Mouse (Mus musculus): ENCODE measurements around the gene Gm20388. TPM values are rescaled to one million over a fixed set of nuclear protein-coding genes. Genes with fewer than 3 reads are reported as not detected.

Gene Gm20388
- polyA plus RNA-seq, 1 experiment from 2014 or later, result 5.3 TPM

- Histone ChIP-seq H3K4me2 (peak overlapping the region; percentile 30; the same call in 1 of the 2 replicates), H3K27ac (ENCODE audit: low read depth, low read length) (no peak overlapping the region)
- ATAC-seq (replicated peaks; ENCODE audit: low FRiP score), result peak; percentile 70
These were observed 3771.6 kb downstream of the Gm20388 start for GRCm38 (mm10) chr8:123682073-123682761.

GRCm38 (mm10) chr8:123683321-123683720 lies 3772.7 kb downstream of the Gm20388 start:
- Histone ChIP-seq H3K9ac (ENCODE audit: low read depth, low read length) (no peak overlapping the region), H3K4me2 (peak overlapping the region; percentile 31; the same call in 1 of the 2 replicates), H3K27me3 (replicated peaks; ENCODE audit: control insufficient read depth, insufficient read depth, low read length) (0 out of 2 replicates have a peak, but pooled peaks cover 3% of the 10 kb centered on the region), H3K9me3 (ENCODE audit: control insufficient read depth, low read length) (no peaks in the 10 kb centered on the region), H3K36me3 (ENCODE audit: control insufficient read depth, insufficient read depth, low read length) (no peaks in the 10 kb centered on the region), H3K27ac (ENCODE audit: low read depth, low read length) (no peak overlapping the region), H3K4me3 (ENCODE audit: low read depth, low read length) (no peak overlapping the region), H3K4me1 (replicated peaks; ENCODE audit: control insufficient read depth, insufficient read depth, low read length) (0 out of 2 replicates have a peak, but pooled peaks cover 2% of the 10 kb centered on the region)
- WGBS, result 54% methylated on average over 7 of the region's 7 CpGs
- no peak for ATAC-seq (replicated peaks; ENCODE audit: low FRiP score)
- no peak for DNase-seq (ENCODE audit: low spot score)

More at GRCm38 (mm10) chr8:123682073-123682761, 3771.6 kb downstream of the Gm20388 start:
- WGBS, result 26% methylated on average over 18 of the region's 18 CpGs
- H3K4me1 ChIP-seq (replicated peaks; ENCODE audit: control insufficient read depth, insufficient read depth, low read length), result 0 out of 2 replicates have a peak, but pooled peaks cover 2% of the 10 kb centered on the region
- H3K9me3 ChIP-seq (ENCODE audit: control insufficient read depth, low read length), result no peaks in the 10 kb centered on the region
- no peak overlapping the region for H3K9ac ChIP-seq (ENCODE audit: low read depth, low read length)
- no peak overlapping the region for H3K4me3 ChIP-seq (ENCODE audit: low read depth, low read length)
- H3K27me3 ChIP-seq (replicated peaks; ENCODE audit: control insufficient read depth, insufficient read depth, low read length), result 0 out of 2 replicates have a peak, but pooled peaks cover 3% of the 10 kb centered on the region
- H3K36me3 ChIP-seq (ENCODE audit: control insufficient read depth, insufficient read depth, low read length), result no peaks in the 10 kb centered on the region
- peak; percentile 71 for DNase-seq (ENCODE audit: low spot score)

- WGBS, result 86% methylated on average over 7 of the region's 7 CpGs
- Histone ChIP-seq H3K27me3 (replicated peaks; ENCODE audit: control insufficient read depth, insufficient read depth, low read length) (peaks cover 3% of the 10 kb centered on the region; the same call in 1 of the 2 replicates), H3K9ac (ENCODE audit: low read depth, low read length) (no peak overlapping the region), H3K27ac (ENCODE audit: low read depth, low read length) (no peak overlapping the region), H3K9me3 (ENCODE audit: control insufficient read depth, low read length) (no peaks in the 10 kb centered on the region), H3K4me2 (no peak overlapping the region), H3K36me3 (ENCODE audit: control insufficient read depth, insufficient read depth, low read length) (no peaks in the 10 kb centered on the region), H3K4me1 (replicated peaks; ENCODE audit: control insufficient read depth, insufficient read depth, low read length) (0 out of 2 replicates have a peak, but pooled peaks cover 2% of the 10 kb centered on the region), H3K4me3 (ENCODE audit: low read depth, low read length) (no peak overlapping the region)
- no peak for DNase-seq (ENCODE audit: low spot score)
- ATAC-seq (replicated peaks; ENCODE audit: low FRiP score), result no peak
These were observed 3774.2 kb downstream of the Gm20388 start for GRCm38 (mm10) chr8:123684806-123685205.

GRCm38 (mm10) chr8:123685477-123685876 lies 3774.8 kb downstream of the Gm20388 start:
- 0 out of 2 replicates have a peak, but pooled peaks cover 2% of the 10 kb centered on the region for H3K4me1 ChIP-seq (replicated peaks; ENCODE audit: control insufficient read depth, insufficient read depth, low read length)
- ATAC-seq (replicated peaks; ENCODE audit: low FRiP score), result no peak
- 83% methylated on average over 4 of the region's 4 CpGs for WGBS
- H3K9ac ChIP-seq (ENCODE audit: low read depth, low read length), result no peak overlapping the region
- H3K36me3 ChIP-seq (ENCODE audit: control insufficient read depth, insufficient read depth, low read length), result no peaks in the 10 kb centered on the region
- H3K4me3 ChIP-seq (ENCODE audit: low read depth, low read length), result no peak overlapping the region
- no peaks in the 10 kb centered on the region for H3K9me3 ChIP-seq (ENCODE audit: control insufficient read depth, low read length)
- no peak overlapping the region for H3K4me2 ChIP-seq
- no peak overlapping the region for H3K27ac ChIP-seq (ENCODE audit: low read depth, low read length)
- DNase-seq (ENCODE audit: low spot score), result no peak
- peaks cover 3% of the 10 kb centered on the region; the same call in 1 of the 2 replicates for H3K27me3 ChIP-seq (replicated peaks; ENCODE audit: control insufficient read depth, insufficient read depth, low read length)

GRCm38 (mm10) chr8:123687826-123688225 lies 3777.2 kb downstream of the Gm20388 start:
- H3K27ac ChIP-seq (ENCODE audit: low read depth, low read length), result no peak overlapping the region
- H3K4me3 ChIP-seq (ENCODE audit: low read depth, low read length), result no peak overlapping the region
- ATAC-seq (replicated peaks; ENCODE audit: low FRiP score) (no peak), DNase-seq (ENCODE audit: low spot score) (no peak)
- no peak overlapping the region for H3K4me2 ChIP-seq
- H3K36me3 ChIP-seq (ENCODE audit: control insufficient read depth, insufficient read depth, low read length), result no peaks in the 10 kb centered on the region
- H3K9me3 ChIP-seq (ENCODE audit: control insufficient read depth, low read length), result no peaks in the 10 kb centered on the region
- H3K4me1 ChIP-seq (replicated peaks; ENCODE audit: control insufficient read depth, insufficient read depth, low read length), result 0 out of 2 replicates have a peak, but pooled peaks cover 2% of the 10 kb centered on the region
- H3K9ac ChIP-seq (ENCODE audit: low read depth, low read length), result no peak overlapping the region
- H3K27me3 ChIP-seq (replicated peaks; ENCODE audit: control insufficient read depth, insufficient read depth, low read length), result peaks cover 3% of the 10 kb centered on the region
- 38% methylated on average over 4 of the region's 4 CpGs for WGBS

GRCm38 (mm10) chr8:123692165-123692962 lies 3781.7 kb downstream of the Gm20388 start:
- no peak overlapping the region for H3K27ac ChIP-seq (ENCODE audit: low read depth, low read length)
- H3K27me3 ChIP-seq (replicated peaks; ENCODE audit: control insufficient read depth, insufficient read depth, low read length), result no peaks in the 10 kb centered on the region; the same call in none of the 2 replicates
- no peaks in the 10 kb centered on the region for H3K4me1 ChIP-seq (replicated peaks; ENCODE audit: control insufficient read depth, insufficient read depth, low read length)
- no peaks in the 10 kb centered on the region for H3K9me3 ChIP-seq (ENCODE audit: control insufficient read depth, low read length)
- 78% methylated on average over 10 of the region's 10 CpGs for WGBS
- no peak overlapping the region for H3K4me3 ChIP-seq (ENCODE audit: low read depth, low read length)
- H3K9ac ChIP-seq (ENCODE audit: low read depth, low read length), result no peak overlapping the region
- DNase-seq (ENCODE audit: low spot score) (no peak), ATAC-seq (replicated peaks; ENCODE audit: low FRiP score) (no peak)
- H3K4me2 ChIP-seq, result no peak overlapping the region
- no peaks in the 10 kb centered on the region for H3K36me3 ChIP-seq (ENCODE audit: control insufficient read depth, insufficient read depth, low read length)

- no peak overlapping the region for H3K27ac ChIP-seq (ENCODE audit: low read depth, low read length)
- 56% methylated on average over 9 of the region's 9 CpGs for WGBS
- H3K4me3 ChIP-seq (ENCODE audit: low read depth, low read length), result no peak overlapping the region
- peaks cover 3% of the 10 kb centered on the region for H3K4me1 ChIP-seq (replicated peaks; ENCODE audit: control insufficient read depth, insufficient read depth, low read length)
- no peak for DNase-seq (ENCODE audit: low spot score)
- no peaks in the 10 kb centered on the region for H3K36me3 ChIP-seq (ENCODE audit: control insufficient read depth, insufficient read depth, low read length)
- H3K9ac ChIP-seq (ENCODE audit: low read depth, low read length), result no peak overlapping the region
- ATAC-seq (replicated peaks; ENCODE audit: low FRiP score), result no peak
- H3K4me2 ChIP-seq, result no peak overlapping the region
- H3K9me3 ChIP-seq (ENCODE audit: control insufficient read depth, low read length), result no peaks in the 10 kb centered on the region
- no peaks in the 10 kb centered on the region; the same call in 1 of the 2 replicates for H3K27me3 ChIP-seq (replicated peaks; ENCODE audit: control insufficient read depth, insufficient read depth, low read length)
These were observed 3785.5 kb downstream of the Gm20388 start for GRCm38 (mm10) chr8:123696167-123696566.

GRCm38 (mm10) chr8:123697329-123697728 lies 3786.7 kb downstream of the Gm20388 start:
- H3K4me1 ChIP-seq (replicated peaks; ENCODE audit: control insufficient read depth, insufficient read depth, low read length), result peaks cover 7% of the 10 kb centered on the region
- no peak overlapping the region for H3K4me3 ChIP-seq (ENCODE audit: low read depth, low read length)
- DNase-seq (ENCODE audit: low spot score) (no peak), ATAC-seq (replicated peaks; ENCODE audit: low FRiP score) (no peak)
- no peaks in the 10 kb centered on the region for H3K9me3 ChIP-seq (ENCODE audit: control insufficient read depth, low read length)
- no peak overlapping the region for H3K27ac ChIP-seq (ENCODE audit: low read depth, low read length)
- H3K9ac ChIP-seq (ENCODE audit: low read depth, low read length), result no peak overlapping the region
- no peaks in the 10 kb centered on the region for H3K36me3 ChIP-seq (ENCODE audit: control insufficient read depth, insufficient read depth, low read length)
- 62% methylated on average over 5 of the region's 5 CpGs for WGBS
- H3K4me2 ChIP-seq, result no peak overlapping the region
- no peaks in the 10 kb centered on the region; the same call in none of the 2 replicates for H3K27me3 ChIP-seq (replicated peaks; ENCODE audit: control insufficient read depth, insufficient read depth, low read length)
